In the genomic region with DNA sequence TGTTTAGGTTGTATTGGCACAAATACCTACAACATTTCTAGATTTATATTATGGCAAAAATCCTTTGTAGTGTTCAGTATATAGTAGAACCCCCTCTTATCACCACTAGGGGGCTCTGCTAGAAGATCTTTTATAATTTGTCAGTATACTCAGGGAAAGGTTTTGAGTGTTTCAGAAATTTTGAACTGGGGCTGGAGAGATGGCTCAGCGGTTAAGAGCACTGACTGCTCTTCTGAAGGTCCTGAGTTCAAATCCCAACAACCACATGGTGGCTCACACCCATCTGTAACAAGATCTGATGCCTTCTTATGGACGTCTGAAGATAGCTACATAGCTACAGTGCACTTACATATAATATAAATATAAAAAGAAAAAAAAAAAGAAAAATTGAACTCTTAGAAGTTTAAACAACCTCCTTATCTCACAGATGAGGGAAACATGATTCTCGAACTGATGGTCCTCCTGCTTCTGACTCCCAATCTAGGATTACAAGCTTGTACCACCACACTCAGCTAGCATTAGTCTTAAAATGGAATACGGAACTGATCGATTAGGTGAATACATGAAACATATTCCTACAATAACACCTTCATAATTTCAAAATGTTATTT, we compare ENCODE assay signal across 8 mouse cellular contexts. TPM values are rescaled to one million over a fixed set of nuclear protein-coding genes. Genes with fewer than 3 reads are reported as not detected.
DNase-seq lines count a peak whose midpoint lies in the region; ATAC-seq and TF ChIP-seq lines count a peak whose summit lies in the region.
"Had no signal": no experiment of that assay in that cellular context is flagged by ENCODE, and none has a peak within 500 bp of the region (broad histone marks: within the 10 kb centered on the region; RNA-seq: fewer than 3 reads in every experiment).

No protein-coding gene starts in this region.

- WGBS in hindbrain, postnatal 0 days: 70% methylated on average over 5 of the region's 5 CpGs

- peak; percentile 18 for DNase-seq in left cerebral cortex, adult 11 months (ENCODE audit: low spot score)
- DNase-seq in left cerebral cortex, adult 8-10 months (ENCODE audit: low spot score in 2 of 2): no peak
- peak; percentile 87 for DNase-seq in MEL (ENCODE audit: low read depth, low spot score)
- DNase-seq in c-Kit-positive CD71-positive TER-119-positive erythroid progenitor cells, embryonic 14.5 days (ENCODE audit: low spot score): peak; percentile 79
- peak; percentile 77 for DNase-seq in hindbrain, postnatal 0 days (ENCODE audit: low spot score)
- peak; percentile 42 for DNase-seq in lung, postnatal 10 days
- DNase-seq in thymus, postnatal 25 days: peak; percentile 56

- TF ChIP-seq CTCF in MEL (IDR thresholded peaks at IDR 0.05 in 2 of 3, conservative IDR thresholded peaks at IDR 0.05 in 1 of 3; ENCODE audit: control insufficient read depth in 1 of 3, insufficient read depth in 1 of 3, low read depth in 2 of 3, low read length in 3 of 3, poor library complexity in 1 of 3, severe bottlenecking in 1 of 3): peak in 2 of 3 experiments; percentile 50 to 73; a peak in 4 of 6 replicates
- peak; percentile 60 for TF ChIP-seq CTCF in hindbrain, postnatal 0 days (IDR thresholded peaks at IDR 0.05; ENCODE audit: low read depth)

- no peak for TF ChIP-seq EP300 in MEL (IDR thresholded peaks at IDR 0.05; ENCODE audit: low read depth in 1 of 2, low read length in 2 of 2)

- peaks cover 0 to 24% of the 10 kb centered on the region in 2 experiments; a peak in 3 of 4 replicates for H3K36me3 ChIP-seq in MEL (ENCODE audit: control insufficient read depth in 1 of 2, insufficient read depth in 2 of 2, low read length in 2 of 2)
- no peaks in the 10 kb centered on the region for H3K36me3 ChIP-seq in hindbrain, postnatal 0 days (ENCODE audit: insufficient read depth, low read length)

- H3K4me2 ChIP-seq in hindbrain, postnatal 0 days (ENCODE audit: low read depth, low read length): no peak overlapping the region

- peak overlapping the region; percentile 97; the same call in 1 of the 2 replicates for H3K9ac ChIP-seq in MEL (ENCODE audit: control insufficient read depth, low read depth, low read length, poor library complexity, severe bottlenecking)
- no peak overlapping the region for H3K9ac ChIP-seq in hindbrain, postnatal 0 days (replicated peaks; ENCODE audit: low read length)

- H3K27ac ChIP-seq in MEL (ENCODE audit: control insufficient read depth, low read depth, low read length): no peak overlapping the region
- no peak overlapping the region for H3K27ac ChIP-seq in hindbrain, postnatal 0 days

- 0 out of 2 replicates have a peak, but pooled peaks have one; percentile 21 for ATAC-seq in hindbrain, postnatal 0 days

- peak; percentile 65 for TF ChIP-seq RAD21 in MEL (IDR thresholded peaks at IDR 0.05; ENCODE audit: low read depth, low read length)

- peak overlapping the region; percentile 10 to 100 for H3K4me3 ChIP-seq in MEL (ENCODE audit: control insufficient read depth in 1 of 2, insufficient read depth in 1 of 2, low read depth in 2 of 2, low read length in 2 of 2)
- no peak overlapping the region for H3K4me3 ChIP-seq in hindbrain, postnatal 0 days (ENCODE audit: low read length)

- H3K4me1 ChIP-seq in MEL (ENCODE audit: control insufficient read depth in 1 of 2, insufficient read depth in 2 of 2, low read length in 2 of 2): peaks cover 3 to 14% of the 10 kb centered on the region in 2 experiments; a peak in 3 of 4 replicates
- H3K4me1 ChIP-seq in hindbrain, postnatal 0 days (ENCODE audit: insufficient read depth, low read length): peaks cover 6% of the 10 kb centered on the region

- H3K27me3 ChIP-seq in MEL (ENCODE audit: control insufficient read depth in 1 of 2, insufficient read depth in 2 of 2, low read length in 2 of 2): no peaks in the 10 kb centered on the region
- no peaks in the 10 kb centered on the region for H3K27me3 ChIP-seq in hindbrain, postnatal 0 days (ENCODE audit: insufficient read depth, low read length)

- no peaks in the 10 kb centered on the region for H3K9me3 ChIP-seq in MEL (replicated peaks; ENCODE audit: insufficient read depth, low read length)
- H3K9me3 ChIP-seq in hindbrain, postnatal 0 days (ENCODE audit: low read length): no peaks in the 10 kb centered on the region

- no peak for TF ChIP-seq POLR2A in MEL (IDR thresholded peaks at IDR 0.05; ENCODE audit: control insufficient read depth in 1 of 2, insufficient read depth in 1 of 2, low read depth in 1 of 2, low read length in 2 of 2, poor library complexity in 1 of 2)

- H3K79me2 ChIP-seq in MEL (ENCODE audit: control insufficient read depth, insufficient read depth, low read length, poor library complexity): peaks cover 32% of the 10 kb centered on the region

TF ChIP-seq in MEL, 35 proteins besides CTCF, POLR2A, EP300 and RAD21 (continues in another document):
- TF ChIP-seq ETS1 (IDR thresholded peaks at IDR 0.05; ENCODE audit: low read depth, low read length) (no peak), HCFC1 (IDR thresholded peaks at IDR 0.05; ENCODE audit: low read depth, low read length) (peak; percentile 25; the same call in 1 of the 2 replicates), POLR2AphosphoS5 (IDR thresholded peaks at IDR 0.05; ENCODE audit: borderline replicate concordance, low read depth, low read length) (no peak), GATA1 (IDR thresholded peaks at IDR 0.05; ENCODE audit: low read depth, low read length) (peak; percentile 50), MYC (IDR thresholded peaks at IDR 0.05; ENCODE audit: low read depth, low read length) (no peak; the same call in 1 of the 2 replicates), MXI1 (IDR thresholded peaks at IDR 0.05; ENCODE audit: low read depth, low read length) (no peak), USF1 (IDR thresholded peaks at IDR 0.05; ENCODE audit: low read depth, low read length) (no peak), CHD2 (IDR thresholded peaks at IDR 0.05; ENCODE audit: low read length) (no peak), ZMIZ1 (IDR thresholded peaks at IDR 0.05; ENCODE audit: low read depth, low read length) (no peak), CHD1 (IDR thresholded peaks at IDR 0.05; ENCODE audit: low read depth, low read length) (no peak), RCOR1 (IDR thresholded peaks at IDR 0.05; ENCODE audit: low read depth, low read length) (no peak), MYB (IDR thresholded peaks at IDR 0.05; ENCODE audit: low read depth, low read length) (no peak), MAZ (IDR thresholded peaks at IDR 0.05; ENCODE audit: low read depth, low read length) (no peak), MAX (IDR thresholded peaks at IDR 0.05; ENCODE audit: low read length) (no peak; the same call in 1 of the 2 replicates), KAT2A (conservative IDR thresholded peaks at IDR 0.05; ENCODE audit: low read depth, low read length) (no peak), NRF1 (IDR thresholded peaks at IDR 0.05; ENCODE audit: insufficient read depth, low read depth, low read length, poor library complexity, severe bottlenecking) (no peak), MEF2A (IDR thresholded peaks at IDR 0.05; ENCODE audit: extremely low read depth, insufficient replicate concordance, low read depth, low read length, poor library complexity, severe bottlenecking) (no peak), USF2 (IDR thresholded peaks at IDR 0.05; ENCODE audit: borderline replicate concordance in 1 of 2, insufficient read depth in 1 of 2, low read depth in 1 of 2, low read length in 2 of 2) (no peak), E2F4 (IDR thresholded peaks at IDR 0.05; ENCODE audit: borderline replicate concordance, low read depth, low read length) (no peak), ZC3H11A (IDR thresholded peaks at IDR 0.05; ENCODE audit: low read depth, low read length) (peak; percentile 59), SMC3 (IDR thresholded peaks at IDR 0.05; ENCODE audit: low read depth, low read length) (peak; percentile 72), TCF12 (IDR thresholded peaks at IDR 0.05; ENCODE audit: low read depth, low read length) (no peak), ZKSCAN1 (IDR thresholded peaks at IDR 0.05; ENCODE audit: low read depth, low read length) (no peak), BHLHE40 (IDR thresholded peaks at IDR 0.05; ENCODE audit: borderline replicate concordance, low read depth, low read length) (no peak), SIN3A (IDR thresholded peaks at IDR 0.05; ENCODE audit: low read length) (peak; percentile 70), UBTF (IDR thresholded peaks at IDR 0.05; ENCODE audit: borderline replicate concordance, insufficient read depth, low read depth, low read length) (no peak), JUND (IDR thresholded peaks at IDR 0.05; ENCODE audit: low read depth, low read length) (no peak), ELF1 (IDR thresholded peaks at IDR 0.05; ENCODE audit: low read depth, low read length) (no peak), TAL1 (IDR thresholded peaks at IDR 0.05; ENCODE audit: low read length) (no peak), TBP (IDR thresholded peaks at IDR 0.05; ENCODE audit: low read depth, low read length) (peak; percentile 99), MAFK (IDR thresholded peaks at IDR 0.05; ENCODE audit: borderline replicate concordance, low read depth, low read length) (no peak), GABPA (IDR thresholded peaks at IDR 0.05; ENCODE audit: low read depth, low read length) (no peak), POLR2AphosphoS2 (IDR thresholded peaks at IDR 0.05; ENCODE audit: low read length) (no peak)

RNA-seq across cellular contexts. Expression of a gene that starts 1.4 kb away (rescaled TPM):
- 100 to 1,000 TPM; 149 to 180 (median 174) TPM for total RNA-seq in left cerebral cortex, adult 8-10 months (2022)
- 17.9 and 18.8 TPM in 2 replicates for total RNA-seq in MEL (2012; rRNA removed)
- polyA plus RNA-seq in MEL (2012; ENCODE audit: insufficient read depth in 1 of 2, insufficient read length in 2 of 2, low read depth in 1 of 2, low replicate concordance in 2 of 2, missing spikeins in 1 of 2): 10 to 100 TPM in 1 of 2 experiments, not detected in 1; 29.8 TPM
- total RNA-seq in hindbrain, postnatal 0 days (2014; rRNA removed): 153 and 155 TPM in 2 replicates
- 200 and 229 TPM in 2 replicates for polyA plus RNA-seq in hindbrain, postnatal 0 days (2015; fragmentation: Nextera tagmentation; extraction: Ambion mirVana)

RNA-seq across cellular contexts. Expression of a gene that starts 1.5 kb away (rescaled TPM):
- total RNA-seq in left cerebral cortex, adult 8-10 months (2022): 100 to 1,000 TPM; 105 to 127 (median 115) TPM
- 52.9 and 65.5 TPM in 2 replicates for total RNA-seq in MEL (2012; rRNA removed)
- 100 to 1,000 TPM in 1 of 2 experiments, not detected in 1; 231 TPM for polyA plus RNA-seq in MEL (2012; ENCODE audit: insufficient read depth in 1 of 2, insufficient read length in 2 of 2, low read depth in 1 of 2, low replicate concordance in 2 of 2, missing spikeins in 1 of 2)
- total RNA-seq in hindbrain, postnatal 0 days (2014; rRNA removed): 36.5 and 41.9 TPM in 2 replicates
- polyA plus RNA-seq in hindbrain, postnatal 0 days (2015; fragmentation: Nextera tagmentation; extraction: Ambion mirVana): 199 and 204 TPM in 2 replicates

RNA-seq across cellular contexts. Expression of a gene that starts 42.9 kb away (rescaled TPM):
- 1 to 10 TPM in 1 of 4 experiments, not detected in 3; 4.7 TPM for total RNA-seq in left cerebral cortex, adult 8-10 months (2022)
- total RNA-seq in MEL (2012; rRNA removed): not detected in 2 replicates
- 1 to 10 TPM in 1 of 2 experiments, not detected in 1; 1.7 TPM for polyA plus RNA-seq in MEL (2012; ENCODE audit: insufficient read depth in 1 of 2, insufficient read length in 2 of 2, low read depth in 1 of 2, low replicate concordance in 2 of 2, missing spikeins in 1 of 2)
- not detected in 2 replicates for total RNA-seq in hindbrain, postnatal 0 days (2014; rRNA removed)
- not detected in 2 replicates for polyA plus RNA-seq in hindbrain, postnatal 0 days (2015; fragmentation: Nextera tagmentation; extraction: Ambion mirVana)
- polyA plus RNA-seq: gonadal fat pad, adult 2 months had no signal

Comparison
In these comparisons a context has a peak if more than half of its experiments do, and no peak if none do; other contexts are left out.
1. DNase-seq: peak in left cerebral cortex, adult 11 months (single experiment), MEL (single experiment), c-Kit-positive CD71-positive TER-119-positive erythroid progenitor cells, embryonic 14.5 days (single experiment), hindbrain, postnatal 0 days (single experiment), lung, postnatal 10 days (single experiment) and thymus, postnatal 25 days (single experiment); none in left cerebral cortex, adult 8-10 months (0 of 2).